Mouse (Mus musculus) adrenal gland, adult 18-20 months (tissue): ENCODE results near the gene Tas2r126. TPM values are rescaled to one million over a fixed set of nuclear protein-coding genes. Genes with fewer than 3 reads are reported as not detected.

ENCODE experiments used
- DNase-seq, 2 experiments: peaks; one replicate each; pipeline ENCODE4 v3.0.0; 2021 to 2022; ENCODE audit warnings: low spot score in 2 of 2
- total RNA-seq, 2 experiments: library from RNA; stranded (reverse); gene quantifications; 1 replicate in 1 of 2; 2 replicates in 1 of 2; pipeline ENCODE4 v1.2.3; 2021

Tas2r126 gene
- total RNA-seq, 2 experiments from 2014 or later, result 0.89 TPM; not detected in 1

- no peak for DNase-seq
Measured at GRCm38 (mm10) chr6:42484633-42485032, 50.3 kb downstream of the Tas2r126 start.

Other genes with a start within 250 kb of the Tas2r126 start
- gene Tas2r144, start 219.2 kb upstream of the Tas2r126 start, total RNA-seq, result not detected
- 100 to 1,000 TPM in 1 of 2 experiments, 10 to 100 TPM in 1; 79.7 to 476 TPM for gene Gstk1, start 188.6 kb upstream of the Tas2r126 start, total RNA-seq
- gene Tmem139, start 172.6 kb upstream of the Tas2r126 start, total RNA-seq, result 1 to 10 TPM in 1 of 2 experiments, under 1 TPM in 1; 0.35 to 5.6 TPM
- 10 to 100 TPM; 16.6 to 24.1 TPM for gene Casp2, start 169.6 kb upstream of the Tas2r126 start, total RNA-seq
- under 1 TPM; 0.10 TPM for gene Clcn1, start 147.8 kb upstream of the Tas2r126 start, total RNA-seq
- under 1 TPM; 0.13 to 0.29 TPM for gene Fam131b, start 109.9 kb upstream of the Tas2r126 start, total RNA-seq
- 100 to 1,000 TPM; 115 to 138 TPM for gene Zyx, start 84.9 kb upstream of the Tas2r126 start, total RNA-seq
- gene Epha1, start 61.3 kb upstream of the Tas2r126 start, total RNA-seq, result under 1 TPM; 0.45 to 0.46 TPM
- gene Tas2r143, start 34.3 kb upstream of the Tas2r126 start, total RNA-seq, result 1 to 10 TPM in 1 of 2 experiments, not detected in 1; 4.5 TPM
- 1 to 10 TPM in 1 of 2 experiments, under 1 TPM in 1; 0.38 to 3.4 TPM for gene Tas2r135, start 29.1 kb upstream of the Tas2r126 start, total RNA-seq
- gene Olfr458, start 30.7 kb downstream of the Tas2r126 start, total RNA-seq, result not detected
- not detected for gene Olfr457, start 41.8 kb downstream of the Tas2r126 start, total RNA-seq
- gene Olfr456, start 52.7 kb downstream of the Tas2r126 start, total RNA-seq, result not detected
- gene Olfr455, start 113.1 kb downstream of the Tas2r126 start, total RNA-seq, result not detected
- not detected for gene Tcaf3, start 163.2 kb downstream of the Tas2r126 start, total RNA-seq
- gene Tcaf2, start 210.7 kb downstream of the Tas2r126 start, total RNA-seq, result 10 to 100 TPM; 13.1 to 18.9 TPM